In the genomic region with DNA sequence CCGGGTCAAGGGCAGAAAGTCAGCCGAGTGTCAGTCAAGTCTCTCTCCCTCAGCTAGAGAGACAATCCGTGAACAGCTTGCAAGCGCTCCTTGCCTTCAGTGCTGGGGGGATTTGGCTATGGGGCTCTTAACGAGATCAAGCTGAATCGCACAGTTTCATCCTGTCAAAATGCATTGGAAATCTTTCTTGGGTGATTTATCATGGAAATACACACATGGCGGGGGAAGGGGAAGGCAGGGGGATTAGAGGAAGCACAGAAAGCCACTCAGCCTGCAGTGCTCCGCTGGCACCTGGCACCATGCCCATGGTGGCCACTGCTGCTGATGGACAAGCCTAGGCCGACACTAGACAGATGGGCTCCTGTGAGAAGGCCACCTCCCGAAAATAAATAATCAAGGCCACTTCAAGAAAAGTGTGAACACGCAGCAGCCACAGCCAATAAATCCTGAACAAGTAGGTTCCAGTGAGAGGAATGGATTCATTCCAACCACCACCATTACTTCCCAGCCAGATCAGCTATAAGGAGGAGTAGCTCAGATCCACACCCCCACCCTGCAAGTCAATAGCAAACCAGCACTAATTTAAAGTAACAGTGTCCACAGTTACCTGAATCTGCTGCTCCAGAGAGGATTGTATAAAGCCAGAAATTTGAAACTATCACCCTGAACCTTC, we compare ENCODE assay signal across 9 mouse cellular contexts.
DNase-seq lines count a peak whose midpoint lies in the region; ATAC-seq lines count a peak whose summit lies in the region.
"Had no signal": no experiment of that assay in that cellular context is flagged by ENCODE, and none has a peak within 500 bp of the region (broad histone marks: within the 10 kb centered on the region; RNA-seq: fewer than 3 reads in every experiment).

No protein-coding gene starts in this region.

- H3K4me1 ChIP-seq in heart, embryonic 14.5 days (ENCODE audit: control insufficient read depth in 2 of 2, insufficient read depth in 2 of 2, low read length in 2 of 2), result peaks cover 3 to 9% of the 10 kb centered on the region in 2 experiments; a peak in 2 of 4 replicates
- peaks cover 14% of the 10 kb centered on the region for H3K4me1 ChIP-seq in forebrain, embryonic 16.5 days (replicated peaks; ENCODE audit: control insufficient read depth, insufficient read depth, low read length)
- H3K4me1 ChIP-seq: megakaryocyte, embryonic 14.5 days had no signal

- ATAC-seq in heart, embryonic 14.5 days (ENCODE audit: insufficient number of reproducible peaks, insufficient read depth, low FRiP score, low read depth), result no peak
- peak; percentile 88 for ATAC-seq in forebrain, embryonic 16.5 days

- H3K4me3 ChIP-seq in heart, embryonic 14.5 days (ENCODE audit: control insufficient read depth in 1 of 2, insufficient read depth in 1 of 2, low read depth in 1 of 2, low read length in 2 of 2), result no peak overlapping the region
- H3K4me3 ChIP-seq in forebrain, embryonic 16.5 days (replicated peaks; ENCODE audit: low read length), result 0 out of 2 replicates have a peak overlapping the region, but pooled peaks have one; percentile 15
- H3K4me3 ChIP-seq: megakaryocyte, embryonic 14.5 days had no signal

- H3K36me3 ChIP-seq in heart, embryonic 14.5 days (ENCODE audit: control insufficient read depth, insufficient read depth, low read length), result no peaks in the 10 kb centered on the region
- H3K36me3 ChIP-seq in forebrain, embryonic 16.5 days (ENCODE audit: control insufficient read depth, insufficient read depth), result no peaks in the 10 kb centered on the region

- no peaks in the 10 kb centered on the region for H3K27me3 ChIP-seq in heart, embryonic 14.5 days (ENCODE audit: control insufficient read depth, insufficient read depth, low read length)
- no peaks in the 10 kb centered on the region for H3K27me3 ChIP-seq in forebrain, embryonic 16.5 days (replicated peaks; ENCODE audit: control insufficient read depth, insufficient read depth, low read length)

- no peaks in the 10 kb centered on the region for H3K9me3 ChIP-seq in heart, embryonic 14.5 days (ENCODE audit: control insufficient read depth, low read length)
- H3K9me3 ChIP-seq in forebrain, embryonic 16.5 days (ENCODE audit: control insufficient read depth, low read length), result no peaks in the 10 kb centered on the region
- H3K9me3 ChIP-seq: megakaryocyte, embryonic 14.5 days had no signal

- 0 out of 2 replicates have a peak overlapping the region, but pooled peaks have one; percentile 3 for H3K4me2 ChIP-seq in heart, embryonic 14.5 days (ENCODE audit: low read length)
- peak overlapping the region; percentile 30 for H3K4me2 ChIP-seq in forebrain, embryonic 16.5 days (ENCODE audit: low read length)

- H3K27ac ChIP-seq in heart, embryonic 14.5 days (replicated peaks in 1 of 2; ENCODE audit: control insufficient read depth in 1 of 2, insufficient read depth in 1 of 2, low read depth in 2 of 2, low read length in 2 of 2), result 0 out of 4 replicates have a peak overlapping the region, but pooled peaks of 1 of the 2 experiments have one; percentile 9
- H3K27ac ChIP-seq in forebrain, embryonic 16.5 days (ENCODE audit: low read length), result peak overlapping the region; percentile 79

- 29% methylated on average over 11 of the region's 11 CpGs for WGBS in heart, embryonic 14.5 days
- 7% methylated on average over 11 of the region's 11 CpGs for WGBS in forebrain, embryonic 16.5 days

- no peak overlapping the region for H3K9ac ChIP-seq in heart, embryonic 14.5 days (ENCODE audit: low read length)
- no peak overlapping the region for H3K9ac ChIP-seq in forebrain, embryonic 16.5 days (replicated peaks; ENCODE audit: low read depth, low read length)

- DNase-seq in heart, adult 9 months (ENCODE audit: low spot score in 2 of 2), result no peak
- DNase-seq in adrenal gland, postnatal 25 days, result peak; percentile 31
- DNase-seq in lung, postnatal 14 days, result peak; percentile 35
- no peak for DNase-seq in urinary bladder, adult 2 months (ENCODE audit: low spot score)
- no peak for DNase-seq in thymus, postnatal 14 days
- DNase-seq in MN1 (ENCODE audit: low spot score), result no peak

Comparison
In these comparisons a context has a peak if more than half of its experiments do, and no peak if none do; other contexts are left out.
1. DNase-seq: peak in adrenal gland, postnatal 25 days (single experiment) and lung, postnatal 14 days (single experiment); none in heart, adult 9 months (0 of 2), urinary bladder, adult 2 months (single experiment), thymus, postnatal 14 days (single experiment) and MN1 (single experiment).